Mouse (Mus musculus) cerebellum, postnatal 10 days (tissue): Measurements from ENCODE around the gene Carmil1.

Source experiments
- DNase-seq, 2 experiments: peaks; one replicate each; pipeline ENCODE4 v3.0.0; 2021; ENCODE audit warnings: mixed read lengths in 2 of 2

Carmil1 gene

DNA sequence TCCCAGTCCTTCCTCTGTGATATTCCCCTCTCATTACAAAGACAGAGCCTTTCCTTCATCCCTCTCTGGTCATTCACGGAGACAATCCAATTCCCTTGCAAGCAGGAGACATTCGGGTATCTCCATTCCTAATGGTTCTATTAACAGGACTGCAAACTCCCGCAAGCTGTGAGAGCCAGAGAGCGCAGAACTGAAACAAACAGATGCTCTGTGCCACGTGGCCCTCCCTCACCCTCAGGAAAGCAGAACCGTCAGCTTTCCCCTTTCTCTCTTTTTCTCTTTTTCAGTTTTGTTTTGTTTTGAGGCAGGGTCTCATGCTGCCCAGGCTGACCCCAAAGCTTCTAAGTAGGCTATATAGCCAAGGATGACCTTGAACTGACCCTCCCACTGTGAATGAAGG lies 74.5 kb downstream of the Carmil1 start:
- DNase-seq, result no peak

DNA sequence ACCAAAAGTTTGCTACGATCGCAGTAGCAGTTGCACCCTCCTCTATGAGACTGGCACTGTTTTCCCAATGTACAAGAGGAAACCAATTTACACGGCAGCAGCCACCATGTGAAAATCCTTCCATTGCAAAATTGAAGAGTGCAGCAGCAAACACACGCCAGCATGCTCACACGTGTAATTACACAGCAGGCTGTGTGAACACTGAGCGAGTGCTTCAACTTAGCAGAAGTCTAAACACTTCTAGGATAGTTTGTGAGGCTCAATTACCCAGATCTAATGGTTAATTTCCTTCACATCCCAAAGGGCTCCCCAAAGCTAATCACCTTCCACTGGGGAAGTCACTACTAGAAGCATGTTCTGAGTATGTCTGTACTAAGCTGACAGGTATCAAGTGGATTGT lies 78.3 kb downstream of the Carmil1 start:
- DNase-seq, result no peak

DNA sequence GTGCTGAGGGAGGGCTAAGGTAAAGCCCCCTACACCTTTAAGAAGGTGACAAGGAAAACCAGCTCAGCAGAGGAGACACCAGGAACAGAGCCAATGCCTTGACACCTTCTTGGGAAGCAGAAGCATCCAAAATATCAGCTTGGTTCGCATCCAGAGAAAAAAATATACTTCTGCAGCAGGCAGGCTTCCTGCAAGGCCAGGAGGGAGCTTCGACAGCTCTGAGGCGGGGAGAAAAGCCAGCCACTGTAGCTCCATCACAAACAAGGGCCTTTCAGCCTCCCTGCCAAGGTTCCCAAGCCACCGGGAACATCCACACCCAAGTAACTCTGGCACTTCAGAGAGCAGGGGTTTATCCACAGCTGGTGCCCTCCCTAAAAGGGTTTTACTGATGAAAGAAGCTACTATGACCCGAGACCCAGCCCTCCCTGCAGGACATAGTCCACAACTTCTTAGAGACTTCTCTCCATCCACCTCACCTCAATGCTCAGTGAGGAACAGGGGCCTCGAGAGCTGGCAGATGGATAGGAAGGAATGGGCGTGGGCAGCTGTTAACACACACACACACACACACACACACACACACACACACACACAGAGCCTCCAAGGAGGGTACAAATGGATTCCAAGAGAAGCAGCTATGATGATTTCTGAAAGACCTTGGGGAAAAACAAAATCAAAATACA lies 80.6 kb downstream of the Carmil1 start:
- DNase-seq, result peak in 1 of 2 experiments; percentile 21

DNA sequence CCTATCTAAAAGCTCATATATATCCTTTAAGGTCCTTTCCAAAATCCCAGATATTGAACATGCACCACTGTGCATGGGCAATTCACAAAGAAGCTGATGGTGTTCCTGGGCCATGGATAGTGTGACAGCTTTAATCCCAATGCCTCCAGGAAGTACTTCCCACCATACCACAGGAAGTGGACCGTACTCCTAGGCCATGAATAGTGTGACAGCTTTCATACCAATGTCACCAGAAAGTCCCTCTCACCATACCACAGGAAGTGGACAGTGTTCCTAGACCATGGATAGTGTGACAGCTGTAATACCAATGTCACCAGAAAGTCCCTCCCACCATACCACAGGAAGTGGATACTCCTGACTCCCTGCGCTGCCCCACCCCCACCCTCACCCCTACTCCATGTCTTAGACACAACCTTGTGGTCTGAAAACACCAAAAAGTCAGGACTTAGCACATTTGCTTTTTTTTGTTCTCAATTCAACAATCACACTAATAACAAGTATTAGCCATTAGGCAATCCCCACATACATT lies 82.1 kb downstream of the Carmil1 start:
- no peak for DNase-seq

DNA sequence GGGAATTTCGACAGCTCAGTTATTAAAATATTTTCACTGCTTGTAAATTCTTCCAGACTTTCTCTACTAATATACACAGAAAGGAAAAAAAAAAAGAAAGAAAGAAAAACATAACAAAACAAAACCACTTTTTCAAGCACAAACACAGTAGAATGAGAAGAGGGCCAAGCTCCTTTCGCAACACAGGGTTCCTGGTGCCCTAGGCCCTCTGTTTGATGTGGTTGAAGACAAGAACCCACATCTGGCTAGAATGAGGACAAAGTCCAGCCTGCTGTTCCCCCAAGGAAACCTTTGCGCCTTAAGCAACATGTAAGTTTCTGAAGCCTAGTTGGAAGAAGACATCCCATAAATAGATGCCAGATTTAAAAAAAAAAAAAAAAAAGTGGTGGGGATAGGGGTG lies 85.2 kb downstream of the Carmil1 start:
- DNase-seq, result no peak

DNA sequence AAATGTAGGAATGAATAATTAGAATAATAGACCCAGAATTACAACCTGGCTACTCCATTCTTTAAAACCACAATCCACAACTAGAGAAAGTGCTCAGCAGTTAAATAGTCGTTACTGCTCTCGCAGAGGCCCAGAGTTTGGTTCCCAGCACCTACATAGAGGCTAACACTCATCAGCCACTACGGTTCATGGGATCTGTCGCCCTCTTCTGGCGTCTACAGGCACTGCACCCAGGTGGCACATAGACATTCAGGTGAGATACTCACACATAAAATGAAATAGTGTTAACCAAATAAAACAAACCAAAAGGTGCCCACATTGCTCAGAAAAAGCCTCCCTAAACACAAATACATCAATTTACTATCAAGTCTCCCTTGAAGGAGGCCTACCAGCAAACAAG lies 86.6 kb downstream of the Carmil1 start:
- DNase-seq, result peak in 1 of 2 experiments; percentile 21

DNA sequence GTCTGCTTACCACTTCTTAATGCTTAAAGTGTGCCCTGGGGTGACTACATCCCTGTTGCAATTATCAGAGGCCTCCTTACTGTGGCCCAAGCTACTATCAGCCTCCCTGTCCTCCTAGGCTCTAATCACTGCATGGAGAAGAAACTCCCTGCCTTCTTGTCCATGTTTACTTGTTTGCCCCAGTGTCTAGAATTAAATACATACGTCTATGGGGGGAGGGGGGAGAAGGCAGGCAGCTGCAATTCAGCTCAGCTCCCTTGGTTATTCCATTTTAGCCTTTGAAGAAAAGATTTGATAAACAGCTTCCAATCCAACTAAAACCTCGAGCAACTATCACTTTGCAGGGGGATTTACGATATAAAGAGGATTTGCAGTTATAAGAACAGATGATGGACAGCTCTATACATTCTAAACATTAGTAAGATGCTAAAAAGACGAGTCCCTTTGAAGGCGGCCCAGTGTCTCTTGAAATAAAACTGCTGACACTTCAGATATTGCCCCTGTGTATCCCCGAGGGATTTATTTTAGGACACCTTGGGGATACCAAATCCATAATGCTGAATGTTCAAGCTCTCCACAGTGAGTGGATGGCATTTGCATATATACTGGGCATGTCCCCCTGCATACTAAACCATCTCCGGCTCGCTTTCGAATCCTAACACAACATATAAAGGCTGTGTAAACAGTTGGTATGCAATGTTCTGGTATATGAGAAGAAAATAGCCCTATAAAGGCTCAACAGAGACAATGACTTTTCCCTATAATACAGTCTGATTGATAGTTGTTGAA lies 89.5 kb downstream of the Carmil1 start:
- DNase-seq, result no peak

DNA sequence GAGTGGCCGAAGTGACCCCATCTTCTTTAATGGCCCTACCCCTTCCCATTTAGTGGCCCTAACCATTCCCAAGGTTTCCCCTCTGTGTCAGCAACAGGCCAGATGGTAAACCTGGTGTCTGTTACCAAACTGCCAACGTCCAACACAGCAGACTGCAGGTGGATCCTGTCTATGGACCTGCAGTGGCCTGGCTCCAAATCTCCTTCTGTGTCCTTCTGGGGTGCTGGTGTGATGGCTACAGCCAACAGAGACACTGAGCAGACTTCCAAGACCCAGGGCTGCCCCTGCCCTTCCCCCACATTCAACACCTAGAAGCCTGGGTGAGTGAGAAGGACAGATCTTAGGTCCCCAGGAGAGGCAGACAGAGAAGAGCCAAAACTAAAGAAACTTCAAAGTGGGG lies 93.6 kb downstream of the Carmil1 start:
- peak; percentile 59 to 73 for DNase-seq

DNA sequence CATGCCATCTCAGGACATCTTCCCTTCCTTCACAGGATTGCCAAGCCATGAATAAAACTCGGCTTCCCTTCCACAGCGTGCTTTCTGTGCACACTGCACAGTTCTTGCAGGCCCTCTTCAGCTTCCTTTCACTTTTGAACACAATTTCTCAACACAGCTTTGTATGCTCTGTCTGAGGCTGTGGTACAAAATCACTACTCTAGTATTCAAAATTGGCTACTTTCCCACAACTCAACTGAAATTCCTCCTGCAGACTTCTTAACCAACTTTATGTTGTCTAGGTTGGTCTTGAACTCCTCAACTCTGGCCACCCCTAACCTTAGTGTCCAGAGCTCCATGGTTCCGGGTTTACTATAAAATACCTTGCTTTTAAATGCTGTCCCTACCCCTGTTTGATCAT lies 95.0 kb downstream of the Carmil1 start:
- no peak for DNase-seq

DNA sequence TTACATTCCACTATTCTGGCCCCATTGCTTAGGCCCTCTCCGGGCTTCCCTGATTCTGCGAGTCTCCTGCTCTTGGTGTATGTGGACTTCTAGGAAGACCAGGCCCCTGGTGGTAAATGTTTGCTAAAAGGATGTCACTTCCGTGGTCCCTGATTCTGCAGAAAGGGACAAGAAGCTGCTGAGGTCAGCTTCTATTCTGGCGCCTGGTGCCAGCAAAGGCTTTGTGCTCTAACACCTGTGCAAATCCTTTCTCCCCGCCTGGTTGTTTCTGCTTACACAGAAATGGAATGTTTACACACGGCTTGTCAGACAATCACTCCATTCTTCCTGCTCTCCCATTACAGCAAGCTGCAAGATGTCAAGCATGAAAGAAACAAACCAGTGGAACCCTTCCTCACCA lies 97.7 kb downstream of the Carmil1 start:
- DNase-seq, result no peak

DNA sequence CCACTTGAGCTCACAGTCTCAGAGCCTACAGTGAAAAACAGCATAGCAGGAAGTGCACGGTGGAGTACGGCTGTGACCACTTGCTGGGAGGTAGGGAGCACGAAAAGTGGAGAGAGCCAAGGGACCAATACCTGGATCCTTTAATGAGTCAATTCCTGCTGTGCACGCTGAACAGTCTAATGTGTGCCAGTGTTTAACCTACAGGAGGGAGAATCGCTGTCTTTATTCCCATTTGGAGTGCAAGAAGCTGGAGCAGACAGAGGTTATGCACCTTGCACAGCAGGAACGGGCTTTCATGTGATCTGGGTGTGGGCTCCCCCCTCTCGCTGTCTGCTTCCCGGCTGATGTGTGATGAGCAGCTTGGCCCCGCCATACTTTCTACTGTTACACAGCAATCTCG lies 101.1 kb downstream of the Carmil1 start:
- no peak for DNase-seq

DNA sequence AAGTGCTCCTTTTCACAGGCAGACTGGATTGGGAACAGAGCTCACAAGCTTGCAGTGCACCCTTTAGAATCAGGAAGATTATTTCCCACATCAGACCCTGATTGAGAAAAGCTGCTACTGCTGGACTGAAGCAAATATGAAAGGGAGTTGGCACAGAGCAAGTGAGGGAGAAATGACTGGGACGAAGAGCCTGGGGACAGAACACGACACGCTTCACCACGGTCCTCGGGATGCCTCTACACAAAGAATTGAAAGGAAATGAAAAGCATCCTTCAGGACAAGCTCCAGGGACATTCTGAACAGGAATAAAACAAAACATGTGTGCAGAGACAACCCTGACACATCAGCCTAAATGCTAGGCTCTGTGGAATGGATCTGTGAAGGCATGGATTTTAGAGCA lies 103.0 kb downstream of the Carmil1 start:
- DNase-seq, result no peak

DNA sequence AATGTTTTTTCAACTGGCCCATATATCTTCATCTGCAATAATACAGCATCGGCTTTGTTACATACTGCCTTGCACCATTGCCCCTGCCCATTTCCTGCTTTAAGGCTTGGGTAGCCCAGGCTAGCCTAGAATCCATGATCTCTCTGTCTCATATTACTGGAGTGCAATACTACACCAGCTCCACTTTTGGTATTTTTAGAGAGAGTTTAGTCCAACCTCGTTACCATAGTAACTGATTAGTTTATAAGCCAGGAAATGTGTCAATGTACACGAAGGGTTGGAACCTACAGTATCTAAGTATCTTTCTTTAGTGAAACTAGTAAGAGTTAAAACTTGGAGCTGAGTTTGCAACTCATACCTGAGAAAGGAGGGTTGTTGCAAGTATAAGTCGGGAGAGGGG lies 103.8 kb downstream of the Carmil1 start:
- DNase-seq, result no peak

DNA sequence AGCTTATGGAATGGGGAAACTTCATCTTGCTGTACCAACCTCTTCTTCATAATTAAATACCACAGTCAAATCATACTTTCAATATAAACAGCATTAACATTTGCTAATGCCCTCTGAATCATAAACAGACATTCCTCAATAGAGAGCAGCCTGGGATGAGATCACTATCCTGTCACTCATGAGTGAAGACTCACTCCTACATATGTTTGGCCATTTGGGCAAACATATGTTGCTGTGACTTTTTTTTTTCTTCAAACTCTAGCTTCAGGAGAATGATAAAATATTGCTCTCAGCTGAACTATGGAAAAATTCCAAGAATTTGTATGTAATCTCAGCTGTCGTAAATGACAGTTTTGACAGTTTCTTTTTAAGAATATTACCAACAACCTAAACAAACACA lies 110.9 kb downstream of the Carmil1 start:
- no peak for DNase-seq

DNA sequence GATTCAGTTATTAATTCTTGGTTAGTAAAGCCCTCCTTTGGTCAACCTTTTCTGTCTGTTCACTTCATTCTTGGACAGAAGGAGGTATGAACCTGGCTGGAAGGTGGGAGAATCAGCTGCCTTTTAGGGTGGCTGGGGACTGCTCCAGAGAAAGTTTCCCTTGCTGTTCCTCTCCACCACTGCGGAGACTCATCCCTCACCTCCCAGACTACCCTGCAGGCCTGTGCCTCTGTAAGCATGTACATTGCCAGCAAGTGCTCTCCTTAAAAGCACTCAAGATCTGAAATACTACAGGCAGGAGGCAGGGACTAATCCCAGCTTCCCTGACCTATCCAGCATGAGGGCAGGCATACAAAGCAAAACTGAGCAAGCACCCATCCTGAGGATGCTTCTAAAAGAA lies 117.2 kb downstream of the Carmil1 start:
- DNase-seq, result no peak

DNA sequence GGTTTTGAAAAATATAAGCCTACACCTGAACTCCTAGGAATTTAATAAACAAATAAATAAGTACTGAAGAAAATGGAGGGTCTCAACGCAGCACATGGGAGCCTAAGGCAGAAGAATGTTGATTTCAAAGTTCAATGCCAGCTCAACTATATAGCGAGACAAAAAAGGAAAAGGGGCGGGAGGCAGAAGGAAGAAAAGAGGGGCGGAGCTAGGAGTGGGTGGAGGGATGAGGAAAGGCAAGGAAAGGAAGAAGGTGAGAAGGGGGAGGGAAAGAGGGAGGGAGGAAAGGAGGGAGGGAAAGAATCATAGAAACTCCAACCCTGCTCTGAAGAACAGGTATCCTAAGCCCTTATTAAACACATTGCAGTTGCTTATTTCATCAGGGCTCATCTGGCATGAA lies 119.5 kb downstream of the Carmil1 start:
- DNase-seq, result no peak

DNA sequence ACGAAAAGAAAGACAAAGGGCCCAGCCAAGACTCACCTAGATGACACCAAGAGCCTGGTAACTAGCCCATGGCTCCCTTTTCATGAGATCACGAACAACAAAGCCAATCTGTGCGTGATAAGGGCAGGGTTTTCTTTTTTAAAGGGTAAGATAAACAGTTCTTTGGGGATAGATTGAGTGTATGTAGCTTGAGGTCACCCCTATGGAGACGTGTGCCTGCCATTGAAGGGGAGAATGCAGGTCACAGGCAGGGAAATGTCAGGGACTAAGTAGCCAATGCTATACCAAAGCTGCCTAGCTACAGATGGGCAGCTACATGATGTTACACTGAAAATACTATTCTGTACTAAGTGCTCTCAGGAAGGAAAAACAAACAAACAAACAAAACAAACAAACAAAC lies 120.6 kb downstream of the Carmil1 start:
- no peak for DNase-seq

DNA sequence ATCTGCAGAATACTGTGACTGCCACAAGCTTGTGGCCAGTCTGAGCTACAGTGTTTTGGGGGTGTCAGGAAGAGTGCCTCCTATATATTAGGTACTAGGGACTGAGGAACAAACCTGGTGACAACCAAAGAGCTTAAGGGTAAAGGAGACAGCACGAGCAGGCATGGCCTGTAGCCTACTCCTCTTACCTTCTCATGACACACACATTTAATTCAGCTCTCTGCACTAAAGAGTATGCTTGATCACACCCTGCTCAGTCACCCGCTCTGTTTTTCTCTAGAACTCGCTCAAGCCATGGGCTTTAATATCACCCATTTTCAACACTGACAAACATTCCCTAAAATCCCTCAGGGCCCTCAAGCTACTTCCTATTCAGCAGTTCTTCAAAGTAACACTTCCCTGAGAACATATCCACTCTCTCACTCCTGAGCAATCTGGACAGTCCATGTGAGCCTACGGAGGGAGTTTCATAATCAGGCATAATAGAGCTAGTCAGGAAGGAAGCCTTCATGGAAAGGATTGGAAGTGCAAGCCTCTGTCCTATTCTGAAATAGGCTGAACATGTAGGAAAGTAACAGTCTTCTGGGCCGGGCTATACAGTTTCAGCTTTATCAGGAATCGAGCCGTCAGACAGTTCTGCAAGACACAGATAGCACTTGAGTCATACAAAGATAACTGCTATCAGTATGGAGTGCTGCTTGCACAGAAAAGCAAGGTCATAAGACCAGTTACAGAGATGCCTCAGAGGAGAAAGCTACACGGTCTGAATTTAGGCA lies 121.2 kb downstream of the Carmil1 start:
- DNase-seq, result no peak

DNA sequence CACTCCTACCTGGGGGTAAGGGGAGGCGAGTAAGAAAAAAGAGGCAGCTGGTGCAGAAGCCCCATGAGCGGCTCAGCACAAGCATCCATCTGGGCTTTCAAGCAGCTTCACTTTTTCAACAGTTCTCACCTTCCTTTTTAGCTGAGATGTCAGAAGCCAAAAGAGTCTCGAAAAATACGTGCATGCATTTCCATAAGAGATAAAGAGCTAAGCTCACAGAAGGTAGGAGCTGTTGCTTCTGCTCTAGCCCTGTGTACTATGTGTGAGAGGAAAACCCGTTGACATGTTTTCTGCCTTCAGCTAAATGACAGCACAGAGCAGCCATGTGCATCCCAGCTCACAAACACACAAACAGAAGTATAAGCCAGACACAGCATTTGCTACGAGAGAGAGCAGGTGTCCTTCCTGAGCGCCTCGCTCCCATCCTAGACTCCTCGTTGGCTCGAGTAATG lies 123.0 kb downstream of the Carmil1 start:
- no peak for DNase-seq

DNA sequence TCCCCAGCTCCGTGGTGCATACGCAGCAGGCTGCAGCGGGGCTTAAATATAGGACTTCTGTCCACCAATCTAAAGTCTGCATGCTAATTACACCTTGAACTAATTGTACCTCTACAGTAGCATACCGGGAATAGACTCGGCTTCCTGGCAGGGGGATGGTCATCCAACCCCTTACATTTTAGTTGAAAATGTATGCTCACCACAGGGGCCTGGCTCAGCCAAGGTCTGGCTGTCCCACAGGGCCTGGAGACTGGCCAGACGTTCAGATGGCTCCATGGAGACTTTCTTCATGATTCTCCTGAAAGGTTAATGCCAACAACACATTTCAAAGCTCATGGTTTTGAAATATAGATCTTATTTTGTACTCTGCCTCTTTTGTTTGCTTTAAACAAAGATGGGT lies 125.4 kb downstream of the Carmil1 start:
- peak; percentile 65 to 85 for DNase-seq

DNA sequence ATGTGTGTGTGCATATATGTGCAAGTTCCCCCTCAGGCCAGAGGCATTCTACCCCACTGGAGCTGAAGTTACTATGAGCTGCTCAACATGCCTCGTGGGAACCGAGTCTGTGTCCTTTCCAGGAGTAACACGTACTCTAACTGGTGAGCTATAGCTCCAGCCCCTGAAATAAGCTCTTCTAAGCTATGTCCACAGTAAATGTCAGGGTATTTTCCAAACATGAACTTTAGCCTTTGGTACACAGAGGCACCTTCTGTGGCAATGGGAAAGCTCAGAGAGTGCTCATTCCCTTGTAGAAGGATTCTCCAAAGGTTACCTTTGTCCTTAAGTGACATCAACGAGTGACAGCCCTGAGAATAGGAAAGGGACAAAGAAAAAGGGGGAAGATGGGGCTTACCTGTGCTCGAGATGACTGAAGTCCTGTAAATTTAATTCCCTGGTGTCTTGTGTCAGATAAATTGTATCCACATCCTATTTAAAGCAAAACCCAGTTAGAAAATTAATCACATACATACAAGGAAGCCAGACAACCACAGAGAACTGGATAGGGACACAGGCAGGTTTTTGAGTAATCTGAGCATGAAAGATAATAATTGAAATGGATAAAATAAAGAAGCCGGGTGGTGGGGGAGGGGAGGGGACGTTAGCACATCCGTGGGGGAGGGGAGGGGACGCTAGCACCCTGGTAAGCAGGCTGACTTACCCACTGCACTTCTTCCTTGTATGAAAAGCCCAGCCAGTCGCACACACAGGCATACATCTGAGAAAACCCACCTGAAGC lies 126.1 kb downstream of the Carmil1 start:
- DNase-seq, result peak; percentile 20 to 29

DNA sequence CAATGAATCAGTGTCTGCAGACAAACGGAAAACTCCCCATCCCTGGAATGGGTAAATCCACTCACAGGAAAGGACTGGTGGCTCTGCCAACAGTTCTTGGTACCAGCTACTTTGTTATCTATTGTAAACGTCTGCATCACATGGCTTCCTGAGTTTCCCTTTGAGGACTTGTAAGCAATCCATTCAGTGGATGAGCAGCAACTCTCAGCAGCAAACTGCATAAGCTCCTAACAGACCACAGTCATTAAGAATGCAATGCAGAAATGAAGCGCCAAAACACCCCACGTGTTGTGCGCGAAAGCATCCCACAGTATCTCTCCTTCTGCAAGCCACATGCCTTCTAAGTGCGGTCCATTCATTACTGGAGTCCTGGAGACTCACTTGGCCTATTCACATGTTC lies 128.0 kb downstream of the Carmil1 start:
- DNase-seq, result no peak

DNA sequence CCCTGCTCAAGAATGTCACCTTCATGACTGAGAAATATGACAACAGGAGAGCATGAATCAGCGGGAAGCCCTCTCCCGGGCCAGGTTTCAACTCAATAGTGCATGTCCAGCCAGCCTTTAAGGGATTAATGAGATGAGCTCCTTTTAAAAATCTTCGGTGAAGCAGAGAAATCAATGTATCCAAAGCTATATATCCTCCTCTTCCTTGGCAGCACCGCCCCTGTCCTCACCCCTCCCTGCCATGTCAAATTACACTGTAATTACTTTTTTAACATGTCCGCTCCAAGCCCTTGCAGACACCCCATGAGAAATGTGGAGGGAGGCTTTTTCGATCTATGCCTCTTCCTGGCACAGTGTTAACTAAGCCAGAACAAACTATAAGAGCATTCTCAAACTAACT lies 129.3 kb downstream of the Carmil1 start:
- peak; percentile 26 to 36 for DNase-seq
